Mouse (Mus musculus): Measurements from ENCODE around the gene Cacna2d2.

Cacna2d2 gene

DNA sequence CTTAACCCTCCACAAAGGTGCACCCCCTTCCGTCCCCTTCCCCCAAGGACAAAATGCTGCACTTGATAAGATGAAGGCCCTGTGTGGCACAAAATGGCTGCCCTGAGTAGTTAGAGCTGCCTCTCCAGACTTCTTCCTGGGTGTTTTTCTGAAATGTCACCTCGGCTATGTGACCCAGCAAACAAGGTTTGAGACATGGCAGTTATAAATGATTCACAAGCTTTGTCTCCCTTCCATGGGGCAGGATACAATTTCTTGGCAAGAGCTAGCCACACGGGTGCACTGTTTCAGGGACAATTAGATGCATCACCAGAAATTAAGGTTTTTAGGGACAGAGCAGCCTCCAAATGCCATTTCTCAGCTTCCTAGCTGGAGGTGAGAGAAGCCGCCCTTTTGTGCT is 141.0 kb downstream of the Cacna2d2 start:
- no peak for DNase-seq (ENCODE audit: low read depth, low spot score)

DNA sequence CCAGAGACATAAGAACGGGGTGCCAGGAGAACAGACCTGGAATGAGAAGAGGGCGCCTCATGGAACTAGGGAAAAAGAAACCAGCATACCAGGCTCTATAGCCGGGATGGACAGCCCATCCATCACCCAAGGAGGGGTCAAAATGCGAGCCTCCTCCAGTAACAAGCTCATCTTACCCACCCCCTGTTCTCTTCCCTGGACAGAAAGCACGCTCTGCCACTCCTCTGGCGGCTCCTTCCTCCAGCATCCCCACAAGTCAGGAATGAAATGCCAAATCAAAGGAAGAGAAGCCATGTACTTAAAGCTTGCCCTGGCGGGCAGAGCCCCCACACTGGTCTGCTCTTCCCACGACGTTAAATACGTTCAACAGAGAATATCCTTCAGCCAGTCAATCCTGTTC is 141.6 kb downstream of the Cacna2d2 start:
- DNase-seq (ENCODE audit: low read depth, low spot score), result no peak

DNA sequence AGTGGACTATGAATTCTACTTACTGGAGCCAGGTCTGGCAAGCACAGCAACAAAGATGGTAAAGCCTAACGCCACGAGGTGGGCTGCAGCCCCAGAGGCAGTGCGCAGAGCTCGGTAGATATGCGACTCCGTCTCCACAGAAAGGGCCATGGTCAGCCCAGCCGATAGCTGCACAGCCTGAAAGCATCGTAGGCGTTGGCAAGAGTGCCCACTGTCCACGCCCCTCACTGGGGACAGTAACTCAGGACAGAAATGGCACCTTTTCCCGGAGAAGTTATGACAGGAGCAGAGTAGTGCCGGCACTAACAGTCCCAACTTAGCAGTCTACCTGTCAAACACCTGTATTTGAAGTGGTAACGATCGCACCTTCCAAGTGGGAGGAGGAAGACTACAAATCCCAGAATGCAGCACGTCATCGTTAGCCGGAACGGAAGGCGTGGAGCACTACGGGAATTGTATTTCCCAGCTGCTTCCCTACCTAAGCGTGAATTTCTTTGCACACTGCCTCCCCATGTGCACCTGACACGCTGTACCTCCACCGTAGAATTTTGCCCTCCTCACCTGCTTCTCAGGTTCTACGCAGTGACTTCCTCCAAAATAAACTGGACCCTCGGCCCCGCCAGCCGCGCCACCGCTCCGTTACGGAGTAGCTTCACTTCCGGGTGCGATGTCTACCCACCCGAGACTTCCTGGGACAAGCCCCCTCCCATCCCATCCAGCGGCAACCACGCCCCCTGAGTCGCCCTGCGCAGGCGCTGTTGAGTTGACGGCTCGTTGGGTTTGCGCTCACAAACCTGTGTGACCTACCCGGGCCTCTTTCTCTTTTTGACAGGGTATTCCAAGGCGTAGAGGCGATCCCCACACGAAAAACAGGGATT is 142.3 kb downstream of the Cacna2d2 start, which contains the start of the genes Cyb561d2 and Nprl2:
TSS of gene Cyb561d2 (minus strand) at position 720 of the 878 bp plus-strand sequence.
TSS of gene Nprl2 (plus strand) at position 753 of the 878 bp plus-strand sequence.
- peak; percentile 89 for DNase-seq (ENCODE audit: low read depth, low spot score)

DNA sequence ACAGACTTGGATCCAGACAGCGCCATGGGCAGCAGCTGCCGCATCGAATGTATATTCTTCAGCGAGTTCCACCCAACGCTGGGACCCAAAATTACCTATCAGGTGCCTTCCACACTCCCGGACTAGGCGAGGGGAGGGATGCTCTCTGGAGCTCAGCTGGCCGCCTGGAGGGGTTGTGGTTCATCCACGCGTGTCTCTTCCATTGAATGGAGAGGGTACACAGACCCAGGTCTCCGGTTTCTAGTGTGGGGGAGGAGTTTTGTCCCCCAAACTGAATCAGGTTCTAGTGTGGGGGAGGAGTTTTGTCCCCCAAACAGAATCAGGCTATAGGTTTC is 142.9 kb downstream of the Cacna2d2 start:
- DNase-seq (ENCODE audit: low read depth, low spot score), result no peak

DNA sequence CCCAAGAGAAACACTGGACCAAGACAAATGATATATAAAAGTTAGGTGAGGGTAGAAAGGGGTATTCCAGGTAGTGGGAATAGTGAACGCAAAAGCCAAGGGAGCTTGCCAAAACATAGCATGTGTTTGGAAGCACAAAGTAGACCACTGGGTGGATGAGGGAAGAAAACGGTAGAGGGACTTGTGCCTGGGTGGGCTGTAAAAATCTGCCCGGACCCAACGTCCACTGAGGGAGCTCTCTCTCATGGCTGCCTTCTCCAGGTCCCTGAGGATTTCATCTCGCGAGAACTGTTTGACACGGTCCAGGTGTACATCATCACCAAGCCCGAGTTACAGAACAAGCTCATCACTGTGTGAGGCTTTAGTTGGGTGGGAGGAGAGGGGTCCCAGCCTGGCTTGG is 143.3 kb downstream of the Cacna2d2 start:
- no peak for DNase-seq (ENCODE audit: low read depth, low spot score)

DNA sequence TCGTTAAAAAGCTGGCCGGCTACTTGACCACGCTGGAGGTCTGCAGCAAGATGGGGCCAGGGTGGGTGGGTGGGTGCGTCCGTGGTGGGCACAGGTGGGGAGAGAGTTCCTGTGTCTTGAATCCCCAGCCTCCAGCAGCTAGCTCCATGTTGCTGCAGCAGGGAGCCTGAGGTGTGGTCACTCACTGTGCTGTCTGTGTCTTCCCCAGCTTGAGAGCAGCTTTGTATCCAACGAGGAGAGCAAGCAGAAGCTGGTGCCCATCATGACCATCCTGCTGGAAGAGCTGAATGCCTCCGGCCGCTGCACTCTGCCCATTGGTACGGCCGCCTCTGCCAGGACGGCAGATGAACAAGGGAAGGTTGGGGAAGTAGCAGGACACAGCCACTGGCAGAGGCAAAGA is 143.9 kb downstream of the Cacna2d2 start:
- no peak for DNase-seq (ENCODE audit: low read depth, low spot score)

DNA sequence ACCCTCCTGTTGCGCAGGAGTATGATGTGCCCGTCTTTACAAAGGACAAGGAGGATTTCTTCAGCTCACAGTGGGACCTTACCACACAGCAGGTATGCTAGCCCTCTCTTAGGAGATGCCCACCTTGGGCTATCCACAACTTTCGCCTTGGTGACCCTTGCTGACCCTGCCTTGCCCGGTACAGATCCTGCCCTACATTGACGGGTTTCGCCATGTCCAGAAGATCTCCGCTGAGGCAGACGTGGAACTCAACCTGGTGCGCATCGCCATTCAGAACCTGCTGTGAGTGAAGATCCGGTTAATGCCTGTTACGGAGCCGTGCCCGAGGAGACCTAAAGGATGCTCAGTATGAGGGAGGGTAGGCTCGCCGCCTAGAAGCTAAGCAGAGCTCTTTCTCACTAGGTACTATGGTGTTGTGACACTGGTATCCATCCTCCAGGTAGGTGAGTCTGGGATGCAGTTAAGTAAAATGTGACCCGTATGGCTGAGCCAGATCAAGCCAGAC is 144.8 kb downstream of the Cacna2d2 start:
- DNase-seq (ENCODE audit: low read depth, low spot score), result no peak

DNA sequence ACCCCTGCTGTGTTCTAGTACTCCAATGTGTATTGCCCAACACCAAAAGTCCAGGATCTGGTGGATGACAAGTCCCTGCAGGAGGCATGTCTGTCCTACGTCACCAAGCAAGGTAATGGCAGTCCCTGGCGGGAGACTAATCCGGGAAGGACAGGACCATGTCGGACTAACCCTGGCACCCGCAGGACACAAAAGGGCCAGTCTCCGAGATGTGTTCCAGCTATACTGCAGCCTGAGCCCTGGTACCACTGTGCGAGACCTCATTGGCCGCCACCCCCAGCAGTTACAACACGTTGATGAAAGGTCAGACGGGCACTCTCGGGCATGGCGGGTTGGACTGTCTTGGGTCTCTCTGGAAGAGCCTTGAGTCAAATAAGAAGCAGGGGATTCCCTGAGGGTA is 145.3 kb downstream of the Cacna2d2 start:
- DNase-seq (ENCODE audit: low read depth, low spot score), result no peak

DNA sequence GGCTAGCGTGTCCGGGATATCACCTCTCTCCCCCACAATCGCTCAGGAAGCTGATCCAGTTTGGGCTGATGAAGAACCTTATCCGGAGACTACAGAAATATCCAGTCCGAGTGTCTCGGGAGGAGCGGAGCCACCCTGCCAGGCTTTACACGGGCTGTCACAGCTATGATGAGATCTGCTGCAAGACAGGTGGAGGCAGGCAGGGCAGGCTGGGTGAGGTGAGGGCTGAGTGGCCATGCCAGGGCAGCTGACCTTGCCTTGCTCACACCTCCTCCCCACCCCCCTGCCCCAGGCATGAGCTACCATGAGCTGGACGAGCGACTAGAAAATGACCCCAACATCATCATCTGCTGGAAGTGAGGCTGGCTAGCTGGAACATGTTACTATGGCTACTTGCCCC is 145.8 kb downstream of the Cacna2d2 start:
- DNase-seq (ENCODE audit: low read depth, low spot score), result no peak

DNA sequence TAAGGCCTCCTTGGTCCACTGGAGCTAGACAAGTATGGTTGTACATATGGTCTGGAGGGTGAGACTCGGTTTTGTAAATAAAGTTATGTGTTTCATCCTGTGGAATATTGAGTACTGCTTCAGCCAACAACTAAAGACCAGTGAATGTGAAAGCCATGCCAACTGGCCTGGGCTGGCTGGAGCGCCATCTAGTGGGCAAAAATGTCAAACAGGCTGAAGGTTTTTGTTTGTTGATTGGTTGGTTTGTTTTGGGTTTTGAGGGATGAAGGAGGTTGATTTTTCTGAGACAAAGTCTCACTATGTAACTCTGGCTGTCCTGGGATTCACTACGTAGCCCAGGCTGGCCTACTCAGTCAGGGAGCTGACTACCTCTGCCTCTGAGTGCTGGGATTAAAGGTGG is 146.2 kb downstream of the Cacna2d2 start:
- peak; percentile 61 for DNase-seq (ENCODE audit: low read depth, low spot score)

DNA sequence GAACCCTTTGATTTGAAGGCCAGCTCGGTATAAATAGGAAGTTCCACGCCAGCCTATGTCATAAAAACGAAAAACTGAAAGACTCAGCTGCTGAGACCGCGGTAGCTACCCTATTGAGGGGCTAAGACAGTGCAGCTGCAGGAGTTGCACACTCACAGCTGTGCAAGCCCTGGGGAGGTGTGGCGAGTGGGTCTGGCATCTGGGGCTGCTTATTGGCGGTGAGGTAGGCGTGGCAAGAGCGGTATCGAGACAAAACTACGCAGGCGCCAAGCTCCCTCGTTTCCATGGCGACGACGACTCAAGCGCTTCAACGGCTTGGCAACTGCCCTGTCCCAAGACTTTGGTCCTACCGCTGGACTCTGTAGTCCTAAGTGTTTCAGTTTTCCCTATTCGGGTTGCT is 147.6 kb downstream of the Cacna2d2 start, which contains the start of gene Zmynd10:
TSS of gene Zmynd10 (plus strand) at position 273 of the 400 bp plus-strand sequence.
- DNase-seq (ENCODE audit: low read depth, low spot score), result peak; percentile 87

DNA sequence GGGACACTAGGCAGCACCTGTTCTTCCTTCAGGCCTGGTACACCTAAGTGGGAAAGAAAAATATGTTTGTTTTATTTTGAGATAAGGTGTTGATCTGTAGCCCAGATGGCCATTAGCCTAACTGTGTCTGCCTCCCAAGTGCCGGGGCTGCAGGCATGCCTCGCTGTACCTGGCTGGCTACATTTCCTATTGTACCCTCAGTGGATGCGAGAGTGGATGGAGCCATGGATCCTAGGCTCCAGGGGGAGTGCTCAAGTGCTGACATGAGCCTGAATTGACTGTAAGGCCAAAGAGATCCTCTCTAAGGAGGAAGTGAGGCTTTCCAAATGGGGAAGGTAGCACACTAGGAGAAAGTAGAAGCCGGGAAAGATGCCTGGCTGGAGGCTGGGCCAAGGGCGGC is 148.5 kb downstream of the Cacna2d2 start:
- no peak for DNase-seq (ENCODE audit: low read depth, low spot score)

DNA sequence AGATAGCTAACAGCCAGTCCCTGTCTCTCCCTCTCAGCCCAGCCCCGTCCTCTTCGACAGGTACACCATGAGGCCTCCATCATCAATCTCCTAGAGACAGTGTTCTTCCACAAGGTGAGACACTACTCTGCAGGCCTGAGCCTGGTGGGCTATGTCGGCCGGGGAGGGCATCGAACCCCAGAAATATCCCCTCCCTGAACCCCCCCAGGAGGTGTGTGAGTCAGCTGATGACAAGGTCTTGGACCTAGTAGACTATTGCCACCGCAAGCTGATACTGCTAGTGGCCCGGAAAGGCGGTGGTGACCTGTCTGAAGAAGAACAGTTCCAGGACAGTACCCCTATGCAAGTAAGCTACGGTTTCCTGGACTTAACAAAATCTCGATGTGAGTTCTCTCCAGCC is 149.4 kb downstream of the Cacna2d2 start:
- no peak for DNase-seq (ENCODE audit: low read depth, low spot score)

DNA sequence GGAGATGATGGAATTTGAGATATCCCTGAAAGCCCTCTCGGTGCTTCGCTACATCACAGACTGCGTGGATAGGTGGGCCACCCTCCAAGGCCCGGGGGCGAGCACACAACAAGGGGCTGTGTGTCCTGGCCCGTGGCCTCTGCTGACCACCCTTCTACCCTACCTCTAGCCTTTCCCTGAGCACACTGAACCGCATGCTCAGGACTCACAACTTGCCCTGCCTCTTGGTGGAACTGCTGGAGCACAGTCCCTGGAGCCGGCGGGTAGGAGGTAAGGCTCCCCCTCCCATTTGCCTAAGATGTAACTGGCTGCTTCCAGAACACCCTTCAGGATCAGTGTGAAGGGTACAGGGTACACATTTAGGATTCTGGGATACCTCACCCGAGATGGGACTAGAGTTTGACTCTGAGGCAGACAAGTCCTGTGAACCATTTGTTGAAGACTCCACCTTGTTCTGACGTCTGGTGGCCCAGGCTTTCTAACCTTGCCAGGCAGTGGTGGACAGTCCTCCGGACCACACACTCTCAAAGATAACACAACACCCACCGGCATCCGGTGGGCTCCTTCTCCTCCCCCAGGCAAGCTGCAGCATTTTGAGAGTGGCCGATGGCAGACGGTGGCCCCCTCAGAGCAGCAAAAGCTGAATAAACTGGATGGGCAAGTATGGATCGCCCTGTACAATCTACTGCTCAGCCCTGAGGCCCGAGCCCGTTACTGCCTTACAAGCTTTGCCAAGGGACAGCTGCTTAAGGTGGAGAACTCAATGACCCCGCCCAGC is 150.1 kb downstream of the Cacna2d2 start:
- no peak for DNase-seq (ENCODE audit: low read depth, low spot score)

DNA sequence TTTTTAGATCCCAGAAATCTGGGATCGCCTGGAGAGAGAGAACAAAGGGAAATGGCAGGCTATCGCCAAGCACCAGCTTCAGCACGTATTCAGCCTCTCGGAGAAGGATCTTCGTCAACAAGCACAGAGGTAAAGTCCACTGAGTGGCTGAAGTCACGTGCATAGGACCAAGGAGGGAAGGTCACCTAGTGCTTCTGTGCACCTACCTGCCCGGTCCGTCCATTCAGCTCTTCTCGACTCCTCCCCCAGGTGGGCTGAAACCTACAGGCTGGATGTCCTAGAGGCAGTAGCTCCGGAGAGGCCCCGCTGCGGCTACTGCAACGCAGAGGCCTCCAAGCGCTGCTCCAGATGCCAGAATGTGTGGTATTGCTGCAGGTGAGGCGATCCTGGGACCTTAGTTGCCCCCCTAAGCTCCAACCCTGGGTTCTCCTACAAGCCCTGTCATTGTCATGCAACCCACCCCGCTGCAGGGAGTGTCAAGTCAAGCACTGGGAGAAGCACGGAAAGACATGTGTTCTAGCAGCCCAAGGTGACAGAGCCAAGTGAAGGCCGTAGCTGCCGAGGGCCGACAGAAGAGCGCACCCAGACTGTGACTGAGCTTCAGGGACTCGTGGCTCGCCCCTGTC is 151.2 kb downstream of the Cacna2d2 start:
- DNase-seq (ENCODE audit: low read depth, low spot score), result no peak

DNA sequence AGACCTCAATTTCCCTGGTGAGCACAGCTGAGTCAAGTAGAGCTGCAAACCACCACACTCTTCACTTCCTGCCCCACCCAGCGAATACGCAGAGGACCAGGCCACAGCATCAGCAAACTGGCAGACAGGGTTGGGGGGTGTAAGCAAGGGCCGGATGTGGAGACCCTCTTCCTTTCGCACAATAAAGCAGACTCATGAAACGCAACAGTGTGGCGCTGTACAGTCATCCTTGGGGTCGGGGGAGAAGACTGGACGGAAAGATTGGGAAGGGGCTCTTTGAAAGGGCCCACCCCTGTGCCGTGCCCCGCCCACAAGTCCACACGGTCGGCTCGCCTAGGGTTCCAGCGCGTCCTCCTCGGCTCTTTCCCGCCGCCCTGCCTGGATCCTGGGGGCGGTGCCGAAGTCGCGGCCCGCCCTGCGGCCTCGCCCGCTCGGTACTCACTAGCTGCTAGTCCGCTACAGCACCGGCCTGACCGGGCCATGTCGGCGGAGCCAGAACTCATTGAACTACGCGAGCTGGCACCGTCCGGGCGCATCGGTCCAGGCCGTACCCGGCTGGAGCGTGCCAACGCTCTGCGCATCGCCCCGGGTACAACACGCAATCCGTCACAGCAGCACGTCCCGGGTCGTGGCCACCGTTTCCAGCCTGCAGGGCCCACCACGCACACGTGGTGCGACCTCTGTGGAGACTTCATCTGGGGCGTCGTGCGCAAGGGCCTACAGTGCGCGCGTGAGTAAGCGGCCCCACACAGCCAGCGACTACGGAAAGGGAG is 151.9 kb downstream of the Cacna2d2 start, which contains the start of gene Rassf1:
TSS of gene Rassf1 (plus strand) at position 439 of the 773 bp plus-strand sequence.
- peak; percentile 54 for DNase-seq (ENCODE audit: low read depth, low spot score)

DNA sequence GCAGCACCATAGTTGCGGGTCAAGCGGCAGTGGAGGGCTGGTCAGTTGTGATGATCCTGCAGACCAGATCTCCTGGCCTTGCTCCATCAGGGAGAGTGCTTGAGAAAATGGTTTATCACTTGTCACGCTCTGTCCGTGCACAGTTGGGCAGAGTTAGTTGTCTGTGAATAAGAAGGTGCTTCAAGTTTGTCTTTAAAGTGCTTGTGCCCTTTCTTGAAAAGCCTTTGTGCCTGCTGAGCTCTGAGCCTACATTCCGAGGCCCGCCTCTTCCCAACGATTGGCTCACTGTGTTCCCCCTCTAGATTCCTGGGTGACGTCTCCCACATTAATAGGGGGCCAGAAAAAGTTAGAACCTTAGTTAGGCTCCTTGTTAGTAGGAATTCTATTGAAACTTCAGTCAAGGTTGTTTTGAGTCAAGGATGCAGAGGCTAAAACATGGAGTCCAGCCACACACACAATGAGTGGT is 152.5 kb downstream of the Cacna2d2 start:
- no peak for DNase-seq (ENCODE audit: low read depth, low spot score)

DNA sequence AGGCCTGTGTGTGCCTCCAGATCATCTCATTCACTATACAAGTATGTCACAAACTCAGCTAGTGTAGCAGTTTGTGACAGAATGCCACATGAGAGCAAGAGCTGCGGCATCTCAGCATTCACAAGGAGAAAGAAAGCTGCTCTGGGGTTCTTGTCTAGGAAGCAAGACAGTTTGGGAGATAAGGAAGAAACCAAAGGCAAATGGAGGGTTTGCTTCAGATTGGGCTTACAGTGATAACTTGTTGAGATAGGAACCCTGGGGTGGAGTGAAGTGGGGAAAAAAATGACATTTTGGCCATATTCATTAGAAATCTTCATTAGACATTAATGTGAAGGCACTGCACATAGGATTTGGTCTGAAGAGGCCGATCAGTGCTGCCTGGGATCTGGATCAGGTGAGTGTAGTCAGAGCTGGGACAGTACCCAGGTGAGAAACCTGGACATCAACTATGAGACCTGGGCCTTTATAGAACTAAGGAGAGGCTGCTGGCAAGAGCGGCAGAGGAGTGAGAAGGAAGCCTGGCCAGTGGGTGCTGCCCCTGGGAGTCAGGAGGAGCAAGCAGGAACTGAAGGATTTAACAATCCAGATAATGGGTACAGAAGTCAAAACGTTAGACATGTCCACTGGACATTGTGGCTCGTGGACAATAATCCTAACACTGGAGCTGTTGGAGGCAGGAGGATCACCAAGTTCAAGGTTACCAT is 153.4 kb downstream of the Cacna2d2 start:
- DNase-seq (ENCODE audit: low read depth, low spot score), result no peak

DNA sequence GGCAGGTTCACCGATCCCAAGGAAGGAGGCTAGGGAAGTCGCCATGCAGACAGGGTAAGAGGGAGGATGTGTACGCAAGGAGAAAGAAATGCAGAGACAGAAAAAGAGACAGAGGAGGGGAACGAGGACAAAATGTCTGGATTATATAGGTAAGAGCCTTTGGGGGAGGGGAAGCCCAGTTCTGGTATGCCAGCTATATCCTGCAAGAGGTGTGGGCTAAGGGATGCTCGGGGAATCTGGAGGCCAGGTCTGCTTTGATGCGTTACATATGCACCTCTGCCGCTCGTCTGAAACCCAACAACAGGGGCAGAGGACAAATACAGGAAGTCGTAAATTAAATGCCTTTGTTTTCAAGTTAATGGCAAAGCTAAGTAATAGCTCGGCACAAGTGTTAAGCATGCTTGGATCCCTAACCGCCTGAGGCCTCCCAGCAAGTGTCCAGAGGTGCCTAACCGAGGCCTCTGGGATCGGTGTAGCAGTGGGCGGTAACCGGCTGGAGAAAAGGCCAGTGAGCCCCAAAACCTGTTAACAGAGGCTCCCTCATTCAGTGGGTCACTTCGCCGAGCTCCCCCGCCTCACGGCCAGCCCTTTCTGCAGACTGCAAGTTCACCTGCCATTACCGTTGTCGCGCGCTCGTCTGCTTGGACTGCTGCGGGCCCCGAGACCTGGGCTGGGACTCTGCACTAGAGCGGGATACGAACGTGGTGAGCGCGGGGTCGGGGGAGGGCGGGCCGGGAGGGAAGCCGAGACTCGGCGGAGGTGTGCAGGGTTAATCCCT is 154.3 kb downstream of the Cacna2d2 start:
- no peak for DNase-seq (ENCODE audit: low read depth, low spot score)

All from embryo, embryonic 11.5 days (tissue).